Mouse (Mus musculus) adipocyte (in vitro differentiated cells): ENCODE measurements around the gene Plekha5.
"Not testable (repeated sequence)": the region's sequence is repeated elsewhere in the genome, so short reads cannot be mapped to it uniquely, and the experiment has no call there.

Source experiments
- DNase-seq: peaks from one replicate; pipeline ENCODE4 v3.0.0-alpha.2; 2016; ENCODE audit warnings: low spot score

Plekha5 gene

GRCm38 (mm10) chr6:140490220-140490619 is 66.4 kb downstream of the Plekha5 start:
- DNase-seq: no peak

- DNase-seq: no peak
Measured at GRCm38 (mm10) chr6:140490921-140491537, 67.2 kb downstream of the Plekha5 start.

GRCm38 (mm10) chr6:140492043-140492442 is 68.2 kb downstream of the Plekha5 start:
- DNase-seq: no peak

GRCm38 (mm10) chr6:140498074-140498473 is 74.2 kb downstream of the Plekha5 start:
- DNase-seq: no peak

- DNase-seq: no peak
Measured at GRCm38 (mm10) chr6:140498958-140499357, 75.1 kb downstream of the Plekha5 start.

GRCm38 (mm10) chr6:140500829-140501228 is 77.0 kb downstream of the Plekha5 start:
- DNase-seq: not testable (repeated sequence)

GRCm38 (mm10) chr6:140501841-140502240 is 78.0 kb downstream of the Plekha5 start:
- no peak for DNase-seq

- DNase-seq: no peak
Measured at GRCm38 (mm10) chr6:140504796-140505195, 80.9 kb downstream of the Plekha5 start.

GRCm38 (mm10) chr6:140507605-140508004 is 83.8 kb downstream of the Plekha5 start:
- DNase-seq: no peak

GRCm38 (mm10) chr6:140508475-140509150 is 84.8 kb downstream of the Plekha5 start:
- peak; percentile 11 for DNase-seq

GRCm38 (mm10) chr6:140509151-140509530 is 85.3 kb downstream of the Plekha5 start:
- DNase-seq: no peak

GRCm38 (mm10) chr6:140512016-140512415 is 88.2 kb downstream of the Plekha5 start:
- no peak for DNase-seq

GRCm38 (mm10) chr6:140512427-140512826 is 88.6 kb downstream of the Plekha5 start:
- no peak for DNase-seq

- peak; percentile 57 for DNase-seq
Measured at GRCm38 (mm10) chr6:140514205-140515110, 90.6 kb downstream of the Plekha5 start.

- no peak for DNase-seq
Measured at GRCm38 (mm10) chr6:140515550-140515949, 91.7 kb downstream of the Plekha5 start.

GRCm38 (mm10) chr6:140516202-140516601 is 92.3 kb downstream of the Plekha5 start:
- no peak for DNase-seq

GRCm38 (mm10) chr6:140517188-140517587 is 93.3 kb downstream of the Plekha5 start:
- peak; percentile 29 for DNase-seq

- DNase-seq: no peak
Measured at GRCm38 (mm10) chr6:140519019-140519418, 95.2 kb downstream of the Plekha5 start.

GRCm38 (mm10) chr6:140519488-140520159 is 95.8 kb downstream of the Plekha5 start:
- no peak for DNase-seq

- DNase-seq: no peak
Measured at GRCm38 (mm10) chr6:140520961-140521360, 97.1 kb downstream of the Plekha5 start.

- DNase-seq: no peak
Measured at GRCm38 (mm10) chr6:140521832-140522231, 98.0 kb downstream of the Plekha5 start.

GRCm38 (mm10) chr6:140523600-140523999 is 99.7 kb downstream of the Plekha5 start:
- no peak for DNase-seq
